Mouse (Mus musculus) CH12.LX (cell line): ENCODE measurements around the gene Ush1g. TPM values are rescaled to one million over a fixed set of nuclear protein-coding genes. Genes with fewer than 3 reads are reported as not detected.

Experiments
- DNase-seq: peaks from one replicate; pipeline ENCODE4 v3.0.0-alpha.2; 2013; ENCODE audit errors: extremely low read depth
- H3K27ac ChIP-seq: 2 replicates; pipeline ENCODE4 v1.5.1; 2012; ENCODE audit warnings: low read depth, mild to moderate bottlenecking, control low read depth, moderate library complexity; ENCODE audit not compliant: insufficient read depth
- H3K27me3 ChIP-seq: replicated peaks from 2 replicates; pipeline ENCODE3; 2012; ENCODE audit warnings: inconsistent platforms
- H3K36me3 ChIP-seq, 2 experiments: replicated peaks in 1 of 2; 2 replicates each; pipeline versions ENCODE3 to v1.6.1; 2012; ENCODE audit warnings: inconsistent platforms in 1 of 2, low read length in 1 of 2, mild to moderate bottlenecking in 1 of 2, mixed read lengths in 1 of 2, moderate library complexity in 1 of 2; ENCODE audit not compliant: control insufficient read depth in 1 of 2, insufficient read depth in 1 of 2
- H3K4me1 ChIP-seq, 2 experiments: 2 replicates each; pipeline ENCODE4 v1.6.1; 2012; ENCODE audit warnings: inconsistent platforms in 1 of 2, moderate library complexity in 1 of 2; ENCODE audit not compliant: insufficient read depth in 2 of 2, control insufficient read depth in 1 of 2
- H3K4me2 ChIP-seq: 2 replicates; pipeline ENCODE4 v1.6.1; 2012; ENCODE audit warnings: low read depth, mild to moderate bottlenecking, control low read depth; ENCODE audit not compliant: poor library complexity, insufficient read depth, severe bottlenecking
- H3K4me3 ChIP-seq, 3 experiments: fragments of 150-350 bp in 1 of 3; sonication (generic) in 1 of 3; replicated peaks in 1 of 3; 2 replicates each; pipeline versions ENCODE3 to v1.5.1; 2011 to 2012; ENCODE audit warnings: low read depth in 2 of 3, low read length in 2 of 3, mild to moderate bottlenecking in 2 of 3, moderate library complexity in 2 of 3, control low read depth in 1 of 3, improper control_type of control experiment in 1 of 3, inconsistent platforms in 1 of 3, mixed read lengths in 1 of 3; ENCODE audit not compliant: poor library complexity in 1 of 3
- H3K79me2 ChIP-seq: replicated peaks from 2 replicates; pipeline ENCODE4 v1.6.1; 2012; ENCODE audit warnings: mild to moderate bottlenecking, moderate library complexity; ENCODE audit not compliant: control insufficient read depth, poor library complexity, insufficient read depth, severe bottlenecking; ENCODE audit errors: extremely low read depth
- H3K9ac ChIP-seq: 2 replicates; pipeline ENCODE4 v1.6.1; 2012; ENCODE audit warnings: low read depth, mild to moderate bottlenecking, control low read depth, moderate library complexity; ENCODE audit not compliant: insufficient read depth
- H3K9me3 ChIP-seq: replicated peaks from 2 replicates; pipeline ENCODE3; 2012; ENCODE audit warnings: low read length, inconsistent platforms, mixed read lengths
- CHD1 ChIP-seq: IDR thresholded peaks from 2 replicates; pipeline ENCODE4 v1.6.1; 2012; ENCODE audit warnings: low read depth, low read length, improper control_type of control experiment, inconsistent platforms
- CHD2 ChIP-seq: IDR thresholded peaks from 2 replicates; pipeline ENCODE4 v1.6.1; 2011; ENCODE audit warnings: low read length, improper control_type of control experiment
- CTCF ChIP-seq, 2 experiments: IDR thresholded peaks in 1 of 2; conservative IDR thresholded peaks in 1 of 2; 2 replicates each; pipeline ENCODE4 v1.5.1; 2011 to 2012; ENCODE audit warnings: low read depth in 2 of 2, low read length in 2 of 2, improper control_type of control experiment in 1 of 2, inconsistent platforms in 1 of 2, mild to moderate bottlenecking in 1 of 2, moderate library complexity in 1 of 2
- E2F4 ChIP-seq: IDR thresholded peaks from 2 replicates; pipeline ENCODE4 v1.6.1; 2011; ENCODE audit warnings: low read depth, low read length, improper control_type of control experiment; ENCODE audit not compliant: insufficient replicate concordance
- ELF1 ChIP-seq: IDR thresholded peaks from 2 replicates; pipeline ENCODE4 v1.6.1; 2014; ENCODE audit warnings: low read depth, mild to moderate bottlenecking, inconsistent platforms, low read length, improper control_type of control experiment
- EP300 ChIP-seq: IDR thresholded peaks from 2 replicates; pipeline ENCODE4 v1.6.1; 2011; ENCODE audit warnings: low read length, improper control_type of control experiment
- ETS1 ChIP-seq: conservative IDR thresholded peaks from 2 replicates; pipeline ENCODE4 v1.6.1; 2012; ENCODE audit warnings: low read depth, mild to moderate bottlenecking, inconsistent platforms, low read length, improper control_type of control experiment, moderate library complexity
- GABPA ChIP-seq: IDR thresholded peaks from 2 replicates; pipeline ENCODE4 v1.6.1; 2012; ENCODE audit warnings: low read depth, low read length, improper control_type of control experiment, inconsistent platforms; ENCODE audit not compliant: insufficient replicate concordance
- HCFC1 ChIP-seq: IDR thresholded peaks from 2 replicates; pipeline ENCODE4 v1.6.1; 2012; ENCODE audit warnings: low read depth, mild to moderate bottlenecking, inconsistent platforms, low read length, improper control_type of control experiment
- IRF4 ChIP-seq: IDR thresholded peaks from 2 replicates; pipeline ENCODE4 v1.6.1; 2014; ENCODE audit warnings: low read depth, mild to moderate bottlenecking, inconsistent platforms, low read length, improper control_type of control experiment
- JUN ChIP-seq: IDR thresholded peaks from 2 replicates; pipeline ENCODE4 v1.6.1; 2011; ENCODE audit warnings: low read depth, mild to moderate bottlenecking, low read length, improper control_type of control experiment, moderate library complexity; ENCODE audit not compliant: insufficient read depth
- JUND ChIP-seq: conservative IDR thresholded peaks from 2 replicates; pipeline ENCODE4 v1.6.1; 2011; ENCODE audit warnings: low read depth, low read length, improper control_type of control experiment
- KAT2A ChIP-seq: IDR thresholded peaks from 2 replicates; pipeline ENCODE4 v1.6.1; 2012; ENCODE audit warnings: low read length, improper control_type of control experiment, inconsistent platforms; ENCODE audit not compliant: insufficient replicate concordance
- MAX ChIP-seq: IDR thresholded peaks from 2 replicates; pipeline ENCODE4 v1.6.1; 2011; ENCODE audit warnings: low read length, improper control_type of control experiment
- MXI1 ChIP-seq: IDR thresholded peaks from 2 replicates; pipeline ENCODE4 v1.6.1; 2011; ENCODE audit warnings: mild to moderate bottlenecking, low read depth, low read length, improper control_type of control experiment
- POLR2A ChIP-seq: IDR thresholded peaks from 2 replicates; pipeline ENCODE4 v1.6.1; 2011; ENCODE audit warnings: low read depth, mild to moderate bottlenecking, improper control_type of control experiment, low read length
- RAD21 ChIP-seq: IDR thresholded peaks from 2 replicates; pipeline ENCODE4 v1.6.1; 2011; ENCODE audit warnings: low read depth, mild to moderate bottlenecking, low read length, improper control_type of control experiment, moderate library complexity
- RCOR1 ChIP-seq: conservative IDR thresholded peaks from 2 replicates; pipeline ENCODE4 v1.6.1; 2012; ENCODE audit warnings: low read depth, mild to moderate bottlenecking, inconsistent platforms, low read length, improper control_type of control experiment
- SIN3A ChIP-seq: IDR thresholded peaks from 2 replicates; pipeline ENCODE4 v1.6.1; 2012; ENCODE audit warnings: low read length, improper control_type of control experiment, inconsistent platforms
- SMC3 ChIP-seq: IDR thresholded peaks from 2 replicates; pipeline ENCODE4 v1.6.1; 2011; ENCODE audit warnings: low read depth, low read length, improper control_type of control experiment
- TCF12 ChIP-seq: IDR thresholded peaks from 2 replicates; pipeline ENCODE4 v1.6.1; 2014; ENCODE audit warnings: low read depth, mild to moderate bottlenecking, inconsistent platforms, low read length, improper control_type of control experiment
- ZKSCAN1 ChIP-seq: IDR thresholded peaks from 2 replicates; pipeline ENCODE4 v1.6.1; 2012; ENCODE audit warnings: low read depth, inconsistent platforms, low read length, improper control_type of control experiment, borderline replicate concordance
- ZMIZ1 ChIP-seq: IDR thresholded peaks from 2 replicates; pipeline ENCODE4 v1.6.1; 2012; ENCODE audit warnings: low read depth, mild to moderate bottlenecking, inconsistent platforms, low read length, improper control_type of control experiment
- ZNF384 ChIP-seq: IDR thresholded peaks from 2 replicates; pipeline ENCODE4 v1.6.1; 2012; ENCODE audit warnings: low read depth, low read length, improper control_type of control experiment, inconsistent platforms
- dilution Hi-C: fragments of 300-500 bp; cut with MboI; formaldehyde crosslinking; loops from 2 replicates; pipeline ENCODE4 v1.14.3; 2020; ENCODE audit warnings: low sequenced_read_pairs; ENCODE audit not compliant: extremely low pct_unique_long_range_greater_than_20kb, extremely low pct_ligation_motif_present
- in situ Hi-C: fragments of 300-500 bp; cut with MboI; formaldehyde crosslinking; loops from 3 replicates; pipeline ENCODE4 v1.14.3; 2019; ENCODE audit warnings: low sequenced_read_pairs, low pct_ligation_motif_present, low pct_unique_long_range_greater_than_20kb, mixed read lengths
- polyA plus RNA-seq: library from polyadenylated mRNA; unstranded; fragments of >175 nt; gene quantifications from 2 replicates; pipeline ENCODE4 v1.2.1, GENCODE M21; 2012; ENCODE audit warnings: low read depth; ENCODE audit not compliant: insufficient read length
- total RNA-seq, 2 experiments: library from RNA; depleted of rRNA; stranded (reverse); fragments of 300-350 nt in 1 of 2; fragments of >200 nt in 1 of 2; gene quantifications; 2 replicates each; pipeline ENCODE4 v1.2.3; 2012 to 2014

Ush1g gene
- total and polyA plus RNA-seq, 3 experiments = 0.42 TPM; not detected in 2

DNA sequence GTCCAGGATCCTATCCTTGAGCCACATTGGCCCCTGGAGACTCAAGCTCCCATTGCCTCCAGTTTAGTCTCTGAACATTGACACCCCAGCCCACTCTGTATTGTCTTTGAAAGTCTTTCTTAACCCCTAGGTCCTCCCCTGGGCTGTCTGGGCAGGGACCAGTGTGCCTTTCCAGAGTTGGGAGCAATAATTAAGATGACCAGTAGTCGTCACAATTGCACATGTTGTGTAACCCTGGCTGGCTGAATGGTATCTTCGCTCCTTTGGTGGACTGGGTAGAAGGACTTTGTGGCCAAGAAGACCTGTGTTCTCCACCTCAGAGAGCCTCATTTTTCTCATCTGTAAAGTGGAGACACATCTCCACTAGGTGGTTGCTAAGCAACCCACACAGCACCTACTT lies 7.6 kb downstream of the Ush1g start:
- in situ Hi-C loops (no loop called here), dilution Hi-C loops (no loop called here)
- Histone ChIP-seq H3K4me3 (no peak overlapping the region), H3K79me2 (no peaks in the 10 kb centered on the region), H3K9me3 (peaks cover 5% of the 10 kb centered on the region), H3K4me2 (no peak overlapping the region), H3K27ac (no peak overlapping the region), H3K4me1 (no peaks in the 10 kb centered on the region; a peak in 1 of 4 replicates), H3K36me3 (no peaks in the 10 kb centered on the region), H3K9ac (no peak overlapping the region), H3K27me3 (peaks cover 93% of the 10 kb centered on the region)
- DNase-seq = peak; percentile 29
- TF ChIP-seq CTCF (conservative IDR thresholded peaks at IDR 0.05 in 1 of 2, IDR thresholded peaks at IDR 0.05 in 1 of 2; ENCODE audit: low read depth in 2 of 2, low read length in 2 of 2) (peak in 1 of 2 experiments; percentile 67; a peak in 2 of 4 replicates), RAD21 (peak; percentile 64), SMC3 (peak; percentile 32), GABPA (no peak), EP300 (no peak)

GRCm38 (mm10) chr11:115308781-115309180 lies 13.1 kb downstream of the Ush1g start:
- dilution Hi-C loops = no loop called here
- peaks cover 89% of the 10 kb centered on the region for H3K27me3 ChIP-seq
- no peak overlapping the region for H3K4me3 ChIP-seq

GRCm38 (mm10) chr11:115306863-115307262 lies 15.0 kb downstream of the Ush1g start, which contains the start of gene Otop2:
Otop2 (plus strand) TSS chr11:115307163.
- peaks cover 89% of the 10 kb centered on the region for H3K27me3 ChIP-seq
- H3K4me1 ChIP-seq = peaks cover 0 to 10% of the 10 kb centered on the region in 2 experiments; a peak in 2 of 4 replicates
- H3K9me3 ChIP-seq = no peaks in the 10 kb centered on the region
- H3K4me3 ChIP-seq = no peak within 1 kb of the TSS
- no peak within 1 kb of the TSS for H3K9ac ChIP-seq
- no peak within 1 kb of the TSS for H3K27ac ChIP-seq
- no peak within 1 kb of the TSS for H3K4me2 ChIP-seq
- dilution Hi-C loops = no loop called here
- in situ Hi-C loops = no loop called here
- no peak for DNase-seq
- H3K79me2 ChIP-seq = no peaks in the 10 kb centered on the region
- TF ChIP-seq RCOR1 (no peak), ETS1 (no peak), EP300 (no peak), ZNF384 (no peak), CTCF (conservative IDR thresholded peaks at IDR 0.05 in 1 of 2, IDR thresholded peaks at IDR 0.05 in 1 of 2; ENCODE audit: low read depth in 2 of 2, low read length in 2 of 2) (no peak), HCFC1 (no peak), E2F4 (no peak), POLR2A (no peak), JUN (no peak), TCF12 (no peak), MAX (no peak), ELF1 (no peak), GABPA (no peak), SIN3A (no peak), JUND (no peak)
- TF ChIP-seq, all 38 proteins: peak for 0
- H3K36me3 ChIP-seq = no peaks in the 10 kb centered on the region

More at GRCm38 (mm10) chr11:115308781-115309180, 13.1 kb downstream of the Ush1g start:
- in situ Hi-C loops = no loop called here
- Histone ChIP-seq H3K9ac (no peak overlapping the region), H3K36me3 (no peaks in the 10 kb centered on the region), H3K4me2 (no peak overlapping the region), H3K9me3 (no peaks in the 10 kb centered on the region), H3K27ac (no peak overlapping the region), H3K4me1 (peaks cover 0 to 10% of the 10 kb centered on the region in 2 experiments; a peak in 2 of 4 replicates), H3K79me2 (no peaks in the 10 kb centered on the region)
- TF ChIP-seq E2F4 (no peak), ZMIZ1 (no peak), ZKSCAN1 (no peak), MAX (no peak), POLR2A (no peak), EP300 (no peak), IRF4 (no peak), CHD1 (no peak), KAT2A (no peak), CHD2 (no peak), TCF12 (no peak), MXI1 (no peak), GABPA (no peak)
- DNase-seq = no peak
